Mouse (Mus musculus): ENCODE results near the gene Olfr263. TPM values are rescaled to one million over a fixed set of nuclear protein-coding genes. Genes with fewer than 3 reads are reported as not detected.
A peak's percentile ranks its signal among the peaks of the same experiment; 100 is the strongest.

Olfr263 gene
- polyA plus RNA-seq, 1 experiment from 2014 or later: not detected

DNA sequence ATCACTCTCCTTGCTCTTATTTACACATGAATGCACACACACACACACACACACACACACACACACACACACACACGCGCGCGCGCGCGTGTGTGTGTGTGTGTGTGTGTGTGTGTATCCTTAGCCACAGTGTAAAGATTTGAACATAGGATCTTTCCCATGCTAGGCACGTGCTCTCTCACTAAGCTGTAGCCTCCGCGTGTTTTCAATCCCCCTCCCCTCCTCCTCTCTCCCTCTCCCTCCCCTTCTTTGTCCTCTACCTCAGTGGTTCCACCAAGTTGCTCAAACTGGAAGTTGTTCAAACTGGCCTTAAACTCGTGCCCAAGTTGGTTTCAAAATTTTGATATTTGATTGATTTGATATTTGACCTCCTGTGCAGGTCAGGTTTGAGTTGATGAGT is 47.3 kb downstream of the Olfr263 start:
- no peak overlapping the region for H3K9ac ChIP-seq (ENCODE audit: low read length)
- 72% methylated on average over 9 of the region's 11 CpGs for WGBS
- no peak overlapping the region for H3K4me2 ChIP-seq (ENCODE audit: low read depth, low read length)
- no peaks in the 10 kb centered on the region for H3K36me3 ChIP-seq (ENCODE audit: control insufficient read depth, insufficient read depth, low read length)
- H3K27me3 ChIP-seq (ENCODE audit: control insufficient read depth, insufficient read depth, low read depth, low read length): no peaks in the 10 kb centered on the region
- H3K9me3 ChIP-seq (ENCODE audit: control insufficient read depth, low read length): no peaks in the 10 kb centered on the region
- H3K4me1 ChIP-seq (replicated peaks; ENCODE audit: control insufficient read depth, insufficient read depth, low read length): peaks cover 18% of the 10 kb centered on the region
- no peak overlapping the region for H3K27ac ChIP-seq (ENCODE audit: low read length)
- no peak overlapping the region for H3K4me3 ChIP-seq (ENCODE audit: low read length)
- no peak for ATAC-seq (ENCODE audit: low read depth)

DNA sequence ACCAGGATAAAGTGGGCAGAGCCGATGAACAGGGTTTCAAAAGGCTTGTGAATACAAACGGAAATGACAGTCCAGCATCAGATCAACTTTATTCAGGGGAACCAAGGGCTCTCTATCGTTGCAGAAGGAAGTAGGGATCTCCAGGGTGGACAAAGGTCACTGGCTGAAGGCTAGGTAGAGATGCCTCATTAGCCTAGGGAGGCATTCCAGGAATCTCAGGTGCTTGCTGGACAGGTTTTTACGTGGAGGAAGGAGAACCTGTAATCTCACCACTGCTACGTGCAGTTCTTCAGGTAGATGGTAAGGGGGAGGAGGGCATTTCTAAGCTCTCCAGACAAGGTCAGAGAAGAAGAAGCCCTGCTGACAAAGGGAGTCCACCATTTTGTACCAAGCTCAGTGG is 48.2 kb downstream of the Olfr263 start:
- peaks cover 26% of the 10 kb centered on the region for H3K4me1 ChIP-seq (replicated peaks; ENCODE audit: control insufficient read depth, insufficient read depth, low read length)
- no peak for ATAC-seq (ENCODE audit: low read depth)
- H3K9ac ChIP-seq (ENCODE audit: low read length): no peak overlapping the region
- H3K36me3 ChIP-seq (ENCODE audit: control insufficient read depth, insufficient read depth, low read length): peaks cover 2% of the 10 kb centered on the region; the same call in 1 of the 2 replicates
- peak overlapping the region; percentile 62 for H3K27ac ChIP-seq (ENCODE audit: low read length)
- 42% methylated on average over 5 of the region's 5 CpGs for WGBS
- no peaks in the 10 kb centered on the region for H3K27me3 ChIP-seq (ENCODE audit: control insufficient read depth, insufficient read depth, low read depth, low read length)
- no peak overlapping the region for H3K4me2 ChIP-seq (ENCODE audit: low read depth, low read length)
- no peaks in the 10 kb centered on the region for H3K9me3 ChIP-seq (ENCODE audit: control insufficient read depth, low read length)
- no peak overlapping the region for H3K4me3 ChIP-seq (ENCODE audit: low read length)

GRCm38 (mm10) chr13:21178364-21178763 is 48.9 kb downstream of the Olfr263 start:
- ATAC-seq (ENCODE audit: low read depth): no peak

DNA sequence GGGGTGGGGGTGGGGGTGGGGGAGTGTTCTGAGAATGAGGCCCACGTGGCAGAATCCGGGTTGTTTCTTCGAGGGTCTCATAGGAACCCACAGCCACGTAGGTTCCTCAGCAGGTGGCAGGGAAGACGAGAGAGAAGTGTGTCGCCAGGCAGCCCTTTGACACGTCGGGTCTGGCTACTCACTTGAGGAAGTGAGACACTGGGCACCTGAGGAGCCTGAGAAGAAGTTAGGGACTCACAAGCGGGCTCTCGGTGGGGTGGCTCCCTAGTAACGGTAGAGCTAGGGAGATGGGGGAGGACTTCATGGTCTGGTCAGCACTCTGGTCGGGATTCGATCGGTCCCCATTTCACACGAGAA is 49.9 kb downstream of the Olfr263 start, which contains the start of gene Trim27:
Gene Trim27 (plus strand): TSS at position 79 of the 357 bp plus-strand sequence.
- WGBS: under 1% methylated on average over 15 of the region's 15 CpGs
- peaks cover 16% of the 10 kb centered on the region for H3K36me3 ChIP-seq (ENCODE audit: control insufficient read depth, insufficient read depth, low read length)
- H3K4me2 ChIP-seq (ENCODE audit: low read depth, low read length): peak within 1 kb of the TSS; percentile 91
- peak; percentile 37 for ATAC-seq (ENCODE audit: low read depth)
- no peaks in the 10 kb centered on the region for H3K27me3 ChIP-seq (ENCODE audit: control insufficient read depth, insufficient read depth, low read depth, low read length)
- H3K9ac ChIP-seq (ENCODE audit: low read length): peak within 1 kb of the TSS; percentile 89
- H3K9me3 ChIP-seq (ENCODE audit: control insufficient read depth, low read length): no peaks in the 10 kb centered on the region
- H3K4me1 ChIP-seq (replicated peaks; ENCODE audit: control insufficient read depth, insufficient read depth, low read length): peaks cover 22% of the 10 kb centered on the region
- H3K4me3 ChIP-seq (ENCODE audit: low read length): peak within 1 kb of the TSS; percentile 100
- peak within 1 kb of the TSS; percentile 94 for H3K27ac ChIP-seq (ENCODE audit: low read length)

More at GRCm38 (mm10) chr13:21178364-21178763, 48.9 kb downstream of the Olfr263 start:
- no peak overlapping the region for H3K9ac ChIP-seq (ENCODE audit: low read length)
- H3K4me2 ChIP-seq (ENCODE audit: low read depth, low read length): peak overlapping the region; percentile 91; the same call in 1 of the 2 replicates
- no peak overlapping the region for H3K4me3 ChIP-seq (ENCODE audit: low read length)
- 80% methylated on average over 5 of the region's 5 CpGs for WGBS
- H3K27me3 ChIP-seq (ENCODE audit: control insufficient read depth, insufficient read depth, low read depth, low read length): no peaks in the 10 kb centered on the region
- peaks cover 7% of the 10 kb centered on the region for H3K36me3 ChIP-seq (ENCODE audit: control insufficient read depth, insufficient read depth, low read length)
- peaks cover 23% of the 10 kb centered on the region for H3K4me1 ChIP-seq (replicated peaks; ENCODE audit: control insufficient read depth, insufficient read depth, low read length)
- no peak overlapping the region; the same call in 1 of the 2 replicates for H3K27ac ChIP-seq (ENCODE audit: low read length)
- H3K9me3 ChIP-seq (ENCODE audit: control insufficient read depth, low read length): no peaks in the 10 kb centered on the region

- peak; percentile 95 for ATAC-seq (ENCODE audit: low read depth)
- H3K9me3 ChIP-seq (ENCODE audit: control insufficient read depth, low read length): no peaks in the 10 kb centered on the region
- peak overlapping the region; percentile 89 for H3K9ac ChIP-seq (ENCODE audit: low read length)
- H3K4me3 ChIP-seq (ENCODE audit: low read length): peak overlapping the region; percentile 100
- peaks cover 16% of the 10 kb centered on the region for H3K36me3 ChIP-seq (ENCODE audit: control insufficient read depth, insufficient read depth, low read length)
- peaks cover 22% of the 10 kb centered on the region for H3K4me1 ChIP-seq (replicated peaks; ENCODE audit: control insufficient read depth, insufficient read depth, low read length)
- H3K27me3 ChIP-seq (ENCODE audit: control insufficient read depth, insufficient read depth, low read depth, low read length): no peaks in the 10 kb centered on the region
- peak overlapping the region; percentile 91 for H3K4me2 ChIP-seq (ENCODE audit: low read depth, low read length)
- H3K27ac ChIP-seq (ENCODE audit: low read length): peak overlapping the region; percentile 94
- under 1% methylated on average over 80 of the region's 80 CpGs for WGBS
Observed at GRCm38 (mm10) chr13:21179724-21180550, 50.5 kb downstream of the Olfr263 start.

GRCm38 (mm10) chr13:21180551-21181530 is 51.4 kb downstream of the Olfr263 start:
- under 1% methylated on average over 66 of the region's 71 CpGs for WGBS

DNA sequence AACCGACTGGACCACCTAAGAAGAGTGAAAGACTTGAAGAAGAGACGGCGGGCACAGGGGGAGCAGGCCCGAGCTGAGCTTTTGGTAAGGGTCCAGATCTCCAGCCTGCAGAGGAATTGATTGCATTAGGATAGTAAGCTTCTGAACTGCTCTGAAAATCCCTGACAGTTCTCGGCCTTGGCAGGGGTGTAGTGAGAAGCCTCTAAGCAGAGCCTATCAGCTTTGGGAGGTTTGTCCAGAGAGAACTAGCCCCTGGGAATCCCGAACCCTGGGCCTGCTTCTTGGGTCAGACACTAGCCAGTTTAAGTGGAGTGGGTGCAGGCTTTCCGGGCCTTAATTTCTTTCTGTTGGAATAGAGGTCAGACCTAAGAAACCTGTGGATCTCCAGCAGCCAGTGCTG is 52.6 kb downstream of the Olfr263 start:
- H3K4me3 ChIP-seq (ENCODE audit: low read length): peak overlapping the region; percentile 100
- no peaks in the 10 kb centered on the region for H3K9me3 ChIP-seq (ENCODE audit: control insufficient read depth, low read length)
- peaks cover 16% of the 10 kb centered on the region for H3K36me3 ChIP-seq (ENCODE audit: control insufficient read depth, insufficient read depth, low read length)
- H3K4me1 ChIP-seq (replicated peaks; ENCODE audit: control insufficient read depth, insufficient read depth, low read length): peaks cover 22% of the 10 kb centered on the region
- 53% methylated on average over 7 of the region's 7 CpGs for WGBS
- no peak overlapping the region for H3K27ac ChIP-seq (ENCODE audit: low read length)
- peak overlapping the region; percentile 91 for H3K4me2 ChIP-seq (ENCODE audit: low read depth, low read length)
- no peaks in the 10 kb centered on the region for H3K27me3 ChIP-seq (ENCODE audit: control insufficient read depth, insufficient read depth, low read depth, low read length)
- peak overlapping the region; percentile 57 for H3K9ac ChIP-seq (ENCODE audit: low read length)
- ATAC-seq (ENCODE audit: low read depth): no peak

More at GRCm38 (mm10) chr13:21180551-21181530, 51.4 kb downstream of the Olfr263 start:
- Histone ChIP-seq H3K36me3 (ENCODE audit: control insufficient read depth, insufficient read depth, low read length) (peaks cover 16% of the 10 kb centered on the region), H3K4me1 (replicated peaks; ENCODE audit: control insufficient read depth, insufficient read depth, low read length) (peaks cover 22% of the 10 kb centered on the region), H3K4me2 (ENCODE audit: low read depth, low read length) (peak overlapping the region; percentile 91), H3K27ac (ENCODE audit: low read length) (peak overlapping the region; percentile 94), H3K27me3 (ENCODE audit: control insufficient read depth, insufficient read depth, low read depth, low read length) (no peaks in the 10 kb centered on the region), H3K4me3 (ENCODE audit: low read length) (peak overlapping the region; percentile 100), H3K9ac (ENCODE audit: low read length) (peak overlapping the region; percentile 89), H3K9me3 (ENCODE audit: control insufficient read depth, low read length) (no peaks in the 10 kb centered on the region)
- peak; percentile 26 for ATAC-seq (ENCODE audit: low read depth)

- peaks cover 20% of the 10 kb centered on the region for H3K4me1 ChIP-seq (replicated peaks; ENCODE audit: control insufficient read depth, insufficient read depth, low read length)
- no peak overlapping the region for H3K27ac ChIP-seq (ENCODE audit: low read length)
- no peaks in the 10 kb centered on the region for H3K27me3 ChIP-seq (ENCODE audit: control insufficient read depth, insufficient read depth, low read depth, low read length)
- H3K9ac ChIP-seq (ENCODE audit: low read length): no peak overlapping the region
- no peaks in the 10 kb centered on the region for H3K9me3 ChIP-seq (ENCODE audit: control insufficient read depth, low read length)
- no peak for ATAC-seq (ENCODE audit: low read depth)
- WGBS: 90% methylated on average over 6 of the region's 6 CpGs
- no peak overlapping the region for H3K4me2 ChIP-seq (ENCODE audit: low read depth, low read length)
- peaks cover 23% of the 10 kb centered on the region for H3K36me3 ChIP-seq (ENCODE audit: control insufficient read depth, insufficient read depth, low read length)
- H3K4me3 ChIP-seq (ENCODE audit: low read length): no peak overlapping the region
Observed at GRCm38 (mm10) chr13:21183066-21183465, 53.6 kb downstream of the Olfr263 start.

GRCm38 (mm10) chr13:21183661-21184060 is 54.2 kb downstream of the Olfr263 start:
- 79% methylated on average over 7 of the region's 7 CpGs for WGBS
- Histone ChIP-seq H3K27ac (ENCODE audit: low read length) (no peak overlapping the region), H3K9ac (ENCODE audit: low read length) (no peak overlapping the region), H3K4me1 (replicated peaks; ENCODE audit: control insufficient read depth, insufficient read depth, low read length) (peaks cover 16% of the 10 kb centered on the region), H3K9me3 (ENCODE audit: control insufficient read depth, low read length) (no peaks in the 10 kb centered on the region), H3K4me2 (ENCODE audit: low read depth, low read length) (no peak overlapping the region), H3K4me3 (ENCODE audit: low read length) (no peak overlapping the region), H3K36me3 (ENCODE audit: control insufficient read depth, insufficient read depth, low read length) (peaks cover 27% of the 10 kb centered on the region), H3K27me3 (ENCODE audit: control insufficient read depth, insufficient read depth, low read depth, low read length) (no peaks in the 10 kb centered on the region)
- no peak for ATAC-seq (ENCODE audit: low read depth)
